Mouse (Mus musculus): ENCODE measurements around the gene Cacna1c. TPM values are rescaled to one million over a fixed set of nuclear protein-coding genes. Genes with fewer than 3 reads are reported as not detected.

The Cacna1c gene
- polyA plus RNA-seq, 1 experiment from 2014 or later, result 5.2 TPM

DNA sequence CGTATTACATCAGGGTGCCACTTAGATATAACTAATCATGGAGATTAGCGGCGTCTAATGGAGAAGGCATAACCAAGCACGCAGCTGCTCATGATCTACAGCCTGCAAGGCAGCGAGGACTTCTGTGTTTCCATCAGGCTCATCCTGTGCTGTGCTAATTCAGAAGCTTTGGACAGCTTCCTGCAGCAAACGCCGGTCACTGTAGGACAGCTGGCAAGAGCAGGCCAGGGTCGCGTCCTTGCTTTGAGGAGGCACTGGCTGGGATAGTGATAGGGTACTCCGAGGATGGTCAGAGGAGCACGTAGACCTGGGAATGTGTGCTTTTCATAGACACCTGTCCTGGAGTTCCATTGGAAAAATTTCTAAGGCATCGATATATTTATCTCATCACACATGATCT lies 551.4 kb downstream of the Cacna1c start:
- Histone ChIP-seq H3K9ac (replicated peaks) (no peak overlapping the region), H3K36me3 (no peaks in the 10 kb centered on the region), H3K4me1 (replicated peaks) (0 out of 2 replicates have a peak, but pooled peaks cover 4% of the 10 kb centered on the region), H3K9me3 (no peaks in the 10 kb centered on the region), H3K4me3 (replicated peaks) (no peak overlapping the region), H3K27me3 (no peaks in the 10 kb centered on the region), H3K4me2 (replicated peaks) (no peak overlapping the region), H3K27ac (no peak overlapping the region)
- WGBS, result 91% methylated on average over 12 of the region's 12 CpGs
- no peak for ATAC-seq

DNA sequence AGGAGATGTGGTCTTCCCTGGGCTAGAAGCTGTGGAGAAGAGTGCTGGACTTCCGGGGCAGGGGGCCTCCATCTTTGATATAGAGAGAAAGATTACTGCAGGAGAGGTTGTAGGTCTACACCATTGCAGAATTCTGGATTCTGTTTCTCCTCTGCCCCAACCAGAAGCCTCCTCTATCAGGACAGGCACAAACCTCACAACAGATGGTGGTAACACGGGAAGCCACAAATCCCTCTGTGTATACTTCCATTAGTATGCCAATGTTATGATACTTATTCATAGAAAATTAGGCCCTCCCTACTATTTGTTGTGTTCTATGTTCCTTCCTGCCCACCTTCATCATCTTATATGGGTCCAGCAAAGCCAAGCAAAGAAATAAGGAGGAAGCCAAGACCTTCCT lies 552.7 kb downstream of the Cacna1c start:
- Histone ChIP-seq H3K27me3 (no peaks in the 10 kb centered on the region), H3K9me3 (no peaks in the 10 kb centered on the region), H3K4me1 (replicated peaks) (0 out of 2 replicates have a peak, but pooled peaks cover 4% of the 10 kb centered on the region), H3K9ac (replicated peaks) (no peak overlapping the region), H3K36me3 (no peaks in the 10 kb centered on the region), H3K4me3 (replicated peaks) (no peak overlapping the region), H3K27ac (no peak overlapping the region), H3K4me2 (replicated peaks) (no peak overlapping the region)
- 80% methylated on average over 2 of the region's 2 CpGs for WGBS
- ATAC-seq, result no peak

DNA sequence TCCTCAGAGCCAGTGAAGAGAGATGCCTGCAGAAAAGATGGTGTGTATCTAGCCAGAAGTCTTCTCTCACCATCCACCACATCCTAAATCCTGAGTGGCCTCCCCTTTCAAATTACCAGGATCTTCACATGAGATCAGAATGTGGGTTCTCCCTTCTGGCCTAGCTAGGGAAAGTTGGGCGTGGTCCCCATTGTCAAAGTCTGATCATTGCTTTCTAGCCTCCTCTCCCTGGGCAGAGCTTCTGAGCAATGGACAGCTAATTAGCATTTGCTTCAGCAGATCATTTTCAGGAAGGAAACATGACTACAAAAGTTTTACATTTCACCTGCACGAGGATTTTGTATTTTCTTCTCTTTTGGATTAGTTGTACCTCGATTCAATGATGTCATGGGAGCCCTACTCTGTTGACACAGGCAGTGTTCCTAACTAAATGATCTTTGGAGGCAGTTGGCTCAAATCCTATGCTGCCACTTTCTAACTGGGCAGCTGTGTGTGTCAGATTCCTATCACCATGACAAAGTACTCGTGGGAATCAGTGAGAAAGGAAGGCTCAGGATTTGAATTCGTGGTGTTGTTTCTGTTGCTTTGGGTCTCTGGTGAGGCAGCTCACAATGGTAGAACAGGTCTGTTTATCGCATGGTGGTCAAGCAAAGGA lies 554.4 kb downstream of the Cacna1c start:
- H3K4me1 ChIP-seq (replicated peaks), result 0 out of 2 replicates have a peak, but pooled peaks cover 4% of the 10 kb centered on the region
- H3K4me2 ChIP-seq (replicated peaks), result no peak overlapping the region
- 76% methylated on average over 6 of the region's 6 CpGs for WGBS
- H3K36me3 ChIP-seq, result peaks cover 12% of the 10 kb centered on the region
- H3K9ac ChIP-seq (replicated peaks), result no peak overlapping the region
- H3K4me3 ChIP-seq (replicated peaks), result no peak overlapping the region
- no peak for ATAC-seq
- no peak overlapping the region for H3K27ac ChIP-seq
- H3K9me3 ChIP-seq, result peaks cover 5% of the 10 kb centered on the region
- H3K27me3 ChIP-seq, result no peaks in the 10 kb centered on the region

DNA sequence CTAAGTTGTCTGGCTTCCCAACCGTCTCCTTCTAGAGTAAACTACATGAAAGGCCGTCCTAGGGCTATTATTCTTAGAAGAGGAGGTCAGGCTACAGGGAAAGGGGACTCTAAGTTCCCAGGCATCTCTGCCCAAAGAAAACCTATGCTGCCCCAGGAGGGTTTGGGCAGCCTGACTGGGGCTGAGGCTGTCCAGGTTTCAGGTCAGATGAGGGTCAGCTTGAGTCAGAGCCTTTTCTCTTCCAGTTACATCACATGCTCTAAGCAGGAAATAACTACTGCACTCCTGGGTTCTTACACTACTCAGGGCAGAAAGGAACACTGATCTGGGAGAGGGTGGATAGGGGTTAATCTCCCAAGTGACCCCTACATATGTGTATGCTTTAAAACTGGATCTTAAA lies 556.4 kb downstream of the Cacna1c start:
- no peak overlapping the region for H3K27ac ChIP-seq
- 42% methylated on average over 2 of the region's 2 CpGs for WGBS
- H3K4me1 ChIP-seq (replicated peaks), result no peaks in the 10 kb centered on the region

DNA sequence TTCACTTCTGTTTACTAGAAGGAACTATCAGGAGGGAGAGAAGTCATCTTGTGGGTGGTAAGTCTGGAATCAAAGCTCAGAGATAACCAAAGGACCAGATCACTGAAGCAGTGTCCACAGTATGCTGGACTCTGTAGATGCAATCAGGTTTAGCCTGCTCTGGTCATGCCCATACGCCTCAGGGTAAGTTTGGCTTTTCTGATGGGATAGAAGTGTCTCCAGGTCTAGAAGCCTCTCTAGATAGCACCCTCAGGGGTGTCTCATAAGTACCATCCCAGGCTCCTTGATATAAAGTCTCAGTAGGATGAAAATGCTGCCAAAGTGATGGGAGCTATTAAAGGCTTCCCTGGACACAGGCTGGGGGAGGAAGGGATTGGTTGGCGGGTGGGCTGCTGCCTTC lies 557.3 kb downstream of the Cacna1c start:
- WGBS, result 89% methylated on average over 2 of the region's 2 CpGs
- peaks cover 9% of the 10 kb centered on the region for H3K9me3 ChIP-seq
- H3K4me3 ChIP-seq (replicated peaks), result no peak overlapping the region
- no peak overlapping the region for H3K27ac ChIP-seq
- H3K4me1 ChIP-seq (replicated peaks), result no peaks in the 10 kb centered on the region
- H3K27me3 ChIP-seq, result no peaks in the 10 kb centered on the region
- ATAC-seq, result no peak
- H3K4me2 ChIP-seq (replicated peaks), result no peak overlapping the region
- peaks cover 18% of the 10 kb centered on the region for H3K36me3 ChIP-seq
- no peak overlapping the region for H3K9ac ChIP-seq (replicated peaks)

More for the DNA sequence above, 556.4 kb downstream of the Cacna1c start:
- Histone ChIP-seq H3K4me3 (replicated peaks) (no peak overlapping the region), H3K9me3 (peaks cover 9% of the 10 kb centered on the region), H3K27me3 (no peaks in the 10 kb centered on the region), H3K9ac (replicated peaks) (no peak overlapping the region), H3K4me2 (replicated peaks) (no peak overlapping the region), H3K36me3 (peaks cover 18% of the 10 kb centered on the region)
- ATAC-seq, result no peak

DNA sequence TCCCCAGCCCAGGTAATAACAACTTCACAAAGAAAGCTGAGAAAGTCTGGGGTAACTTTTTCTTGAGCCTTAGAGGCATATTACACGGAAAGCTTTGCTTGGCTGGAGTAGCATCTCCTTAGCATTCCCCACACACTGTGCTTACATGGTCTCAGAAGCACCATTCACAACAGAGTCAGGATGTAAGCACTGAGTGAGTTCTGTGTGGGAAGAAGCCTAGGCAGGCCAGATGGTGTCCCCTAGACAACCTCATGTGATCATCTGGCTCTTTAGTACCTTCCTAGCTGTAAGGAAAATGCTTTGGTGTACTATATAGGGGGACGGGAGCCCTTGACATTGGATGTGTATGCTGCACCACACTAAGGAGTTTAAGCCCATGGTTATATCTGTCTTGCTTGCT lies 563.7 kb downstream of the Cacna1c start:
- H3K4me1 ChIP-seq (replicated peaks), result no peaks in the 10 kb centered on the region
- H3K27me3 ChIP-seq, result no peaks in the 10 kb centered on the region
- H3K9me3 ChIP-seq, result peaks cover 9% of the 10 kb centered on the region
- no peak overlapping the region for H3K4me3 ChIP-seq (replicated peaks)
- no peak overlapping the region for H3K4me2 ChIP-seq (replicated peaks)
- no peak overlapping the region for H3K9ac ChIP-seq (replicated peaks)
- no peak for ATAC-seq
- 86% methylated on average over 2 of the region's 2 CpGs for WGBS
- no peak overlapping the region for H3K27ac ChIP-seq
- H3K36me3 ChIP-seq, result peaks cover 12% of the 10 kb centered on the region

DNA sequence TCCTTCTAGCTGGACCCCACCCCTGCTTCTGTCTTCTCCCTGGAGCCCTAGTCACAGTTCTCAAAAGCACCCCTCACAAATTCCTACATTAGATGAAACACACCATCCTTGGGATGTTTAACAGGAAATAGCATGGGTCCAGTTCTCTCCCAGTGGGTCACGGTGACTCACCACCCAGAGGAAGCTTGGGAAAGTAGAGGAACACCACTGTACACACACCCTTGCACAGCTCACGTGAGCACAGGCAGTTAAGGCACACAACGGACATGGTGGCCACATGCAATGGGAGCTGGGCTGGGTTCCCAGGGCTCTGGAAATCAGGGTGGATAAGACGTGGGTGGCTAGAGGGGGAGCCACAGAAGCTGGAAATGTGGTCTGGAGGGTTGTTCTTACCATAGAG lies 566.2 kb downstream of the Cacna1c start:
- H3K36me3 ChIP-seq, result no peaks in the 10 kb centered on the region
- no peak for ATAC-seq
- H3K4me2 ChIP-seq (replicated peaks), result no peak overlapping the region
- H3K27ac ChIP-seq, result no peak overlapping the region
- no peaks in the 10 kb centered on the region for H3K4me1 ChIP-seq (replicated peaks)
- 89% methylated on average over 4 of the region's 4 CpGs for WGBS
- H3K9me3 ChIP-seq, result no peaks in the 10 kb centered on the region
- H3K4me3 ChIP-seq (replicated peaks), result no peak overlapping the region
- H3K9ac ChIP-seq (replicated peaks), result no peak overlapping the region
- no peaks in the 10 kb centered on the region for H3K27me3 ChIP-seq

DNA sequence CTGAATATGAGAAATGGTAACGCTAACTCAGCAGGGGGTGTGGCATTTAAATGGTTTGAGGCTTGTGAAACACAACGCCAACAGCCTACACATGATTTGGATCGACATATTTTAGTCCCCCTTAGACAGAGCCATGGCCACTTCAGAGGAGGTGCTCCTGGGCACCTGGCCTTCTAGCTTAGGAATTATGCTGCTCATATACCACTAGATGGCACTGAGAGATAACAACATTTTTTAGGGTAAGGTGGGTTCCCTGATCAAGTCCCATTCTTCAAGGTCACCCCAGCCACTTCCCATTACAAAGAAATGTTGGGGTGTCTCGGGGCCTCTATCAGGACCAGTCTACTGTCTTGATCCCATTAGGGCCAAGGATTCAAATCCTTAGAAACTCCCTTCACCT lies 570.0 kb downstream of the Cacna1c start:
- H3K9me3 ChIP-seq, result no peaks in the 10 kb centered on the region
- H3K4me2 ChIP-seq (replicated peaks), result no peak overlapping the region
- H3K36me3 ChIP-seq, result no peaks in the 10 kb centered on the region
- no peaks in the 10 kb centered on the region for H3K27me3 ChIP-seq
- no peaks in the 10 kb centered on the region for H3K4me1 ChIP-seq (replicated peaks)
- H3K4me3 ChIP-seq (replicated peaks), result no peak overlapping the region
- no peak overlapping the region for H3K9ac ChIP-seq (replicated peaks)
- no peak for ATAC-seq
- 60% methylated on average over 4 of the region's 4 CpGs for WGBS
- H3K27ac ChIP-seq, result no peak overlapping the region

DNA sequence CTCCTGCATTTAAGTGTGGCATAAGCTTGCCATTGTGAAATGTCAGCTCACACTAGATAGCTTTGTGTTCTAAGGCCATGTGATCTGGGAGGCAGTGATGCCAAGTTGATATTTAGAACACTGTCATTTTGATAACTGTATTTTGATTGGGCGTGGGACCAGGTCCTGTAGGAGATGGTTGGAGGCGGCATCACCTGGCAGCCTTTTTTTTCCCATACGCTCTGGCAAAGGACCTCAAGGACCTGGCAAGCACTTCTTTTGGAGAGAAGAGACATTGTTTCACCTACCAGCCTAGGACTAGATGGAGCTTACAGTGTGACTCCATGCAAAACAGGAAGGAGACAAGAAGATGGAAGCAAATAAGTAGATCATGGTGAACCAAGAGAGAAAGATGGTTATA lies 572.6 kb downstream of the Cacna1c start:
- no peaks in the 10 kb centered on the region for H3K27me3 ChIP-seq
- no peak for ATAC-seq
- WGBS, result 92% methylated on average over 3 of the region's 3 CpGs
- no peaks in the 10 kb centered on the region for H3K9me3 ChIP-seq
- no peak overlapping the region for H3K4me2 ChIP-seq (replicated peaks)
- no peak overlapping the region for H3K4me3 ChIP-seq (replicated peaks)
- no peaks in the 10 kb centered on the region for H3K4me1 ChIP-seq (replicated peaks)
- H3K27ac ChIP-seq, result no peak overlapping the region
- H3K36me3 ChIP-seq, result no peaks in the 10 kb centered on the region
- no peak overlapping the region for H3K9ac ChIP-seq (replicated peaks)

DNA sequence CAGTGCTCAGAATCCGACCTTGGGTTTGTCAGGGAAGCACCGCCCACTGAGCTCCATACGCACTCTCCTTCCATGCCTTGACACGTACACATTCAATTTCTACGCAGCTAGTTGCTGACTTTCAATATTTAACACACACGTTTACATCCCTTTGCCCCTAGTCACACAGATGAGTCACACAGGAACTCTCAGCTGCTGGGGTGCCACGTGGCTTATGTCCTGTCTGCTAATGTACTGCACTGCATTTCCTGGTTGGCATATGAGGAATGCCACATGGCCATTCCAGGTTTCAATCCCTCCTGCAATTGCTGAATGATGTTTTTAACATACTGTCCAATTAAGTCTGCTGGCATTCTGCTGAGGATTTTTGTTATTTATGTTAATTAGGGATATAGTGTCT lies 574.4 kb downstream of the Cacna1c start:
- ATAC-seq, result no peak
- Histone ChIP-seq H3K4me2 (replicated peaks) (no peak overlapping the region), H3K9me3 (no peaks in the 10 kb centered on the region), H3K27ac (no peak overlapping the region), H3K4me1 (replicated peaks) (no peaks in the 10 kb centered on the region), H3K4me3 (replicated peaks) (no peak overlapping the region), H3K36me3 (no peaks in the 10 kb centered on the region), H3K9ac (replicated peaks) (no peak overlapping the region), H3K27me3 (no peaks in the 10 kb centered on the region)
- WGBS, result 85% methylated on average over 7 of the region's 7 CpGs

DNA sequence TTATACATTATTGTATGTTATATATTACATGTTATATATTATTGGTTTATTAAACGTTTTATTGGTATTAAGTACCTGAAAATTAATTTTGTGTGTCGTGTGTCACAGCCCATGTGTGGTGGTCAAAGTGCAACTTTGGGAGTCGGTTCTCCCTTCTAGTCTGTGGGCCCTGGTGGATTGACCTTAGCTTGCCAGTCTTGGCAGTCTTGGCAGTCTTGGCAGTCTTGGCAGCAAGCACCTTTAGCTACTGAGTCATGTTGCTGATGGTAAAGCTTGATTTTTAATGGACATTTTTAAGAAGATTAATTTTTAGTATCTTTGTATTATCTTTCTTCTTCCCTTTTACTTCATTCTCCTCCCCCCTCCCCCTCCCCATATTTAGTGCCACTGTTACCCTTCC lies 574.8 kb downstream of the Cacna1c start:
- 92% methylated on average over 3 of the region's 3 CpGs for WGBS
- Histone ChIP-seq H3K27ac (no peak overlapping the region), H3K4me3 (replicated peaks) (no peak overlapping the region), H3K27me3 (no peaks in the 10 kb centered on the region), H3K4me1 (replicated peaks) (no peaks in the 10 kb centered on the region), H3K9me3 (no peaks in the 10 kb centered on the region), H3K4me2 (replicated peaks) (no peak overlapping the region), H3K9ac (replicated peaks) (no peak overlapping the region), H3K36me3 (no peaks in the 10 kb centered on the region)
- no peak for ATAC-seq

DNA sequence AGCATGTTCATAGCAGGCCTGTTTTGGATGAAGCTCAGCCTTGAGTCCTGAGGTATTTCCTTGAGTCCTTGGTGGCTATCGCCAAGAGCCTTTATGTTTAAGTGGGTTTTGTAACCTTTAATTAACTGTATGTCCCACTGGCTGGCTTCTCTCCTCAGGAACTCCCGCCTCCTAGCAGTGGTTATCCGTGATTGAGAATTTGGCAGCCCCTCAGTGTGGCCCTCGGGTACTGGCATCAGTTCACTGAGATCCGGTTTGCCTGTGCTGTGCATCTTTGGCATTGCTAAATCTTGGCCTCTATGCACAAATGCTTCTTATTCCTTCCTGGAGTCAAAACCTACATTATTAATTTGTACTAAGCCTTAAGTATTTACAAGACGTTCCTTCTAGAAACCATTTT lies 587.3 kb downstream of the Cacna1c start:
- Histone ChIP-seq H3K4me1 (replicated peaks) (no peaks in the 10 kb centered on the region), H3K27me3 (no peaks in the 10 kb centered on the region), H3K4me3 (replicated peaks) (no peak overlapping the region), H3K36me3 (peaks cover 4% of the 10 kb centered on the region; the same call in 1 of the 2 replicates), H3K27ac (no peak overlapping the region), H3K9me3 (no peaks in the 10 kb centered on the region), H3K9ac (replicated peaks) (no peak overlapping the region), H3K4me2 (replicated peaks) (no peak overlapping the region)
- 87% methylated on average over 6 of the region's 6 CpGs for WGBS
- no peak for ATAC-seq

DNA sequence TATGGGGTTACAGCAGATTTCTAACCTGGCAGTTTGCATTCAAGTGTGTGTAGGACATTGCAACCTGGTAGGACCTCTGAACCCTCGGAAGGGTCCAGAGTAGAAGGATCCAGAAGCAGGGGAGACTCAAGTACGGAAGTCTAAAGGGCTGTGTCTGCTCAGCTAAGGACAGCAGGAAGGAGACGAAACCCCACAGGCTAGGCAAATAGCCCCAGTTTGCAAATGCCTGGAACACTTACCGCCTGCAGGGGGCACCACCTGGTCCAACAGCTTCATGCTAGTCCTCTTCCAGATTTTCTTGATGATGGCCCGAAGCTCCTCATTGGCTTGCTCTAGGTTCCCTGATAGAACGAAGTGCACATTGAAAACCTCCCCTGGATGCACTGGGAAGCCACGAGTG lies 590.2 kb downstream of the Cacna1c start:
- Histone ChIP-seq H3K9me3 (no peaks in the 10 kb centered on the region), H3K4me3 (replicated peaks) (no peak overlapping the region), H3K36me3 (peaks cover 18% of the 10 kb centered on the region), H3K27me3 (no peaks in the 10 kb centered on the region), H3K4me1 (replicated peaks) (no peaks in the 10 kb centered on the region), H3K4me2 (replicated peaks) (no peak overlapping the region), H3K27ac (no peak overlapping the region), H3K9ac (replicated peaks) (no peak overlapping the region)
- ATAC-seq, result no peak
- 74% methylated on average over 7 of the region's 7 CpGs for WGBS

All from midbrain, embryonic 13.5 days (tissue).